Mouse (Mus musculus): Measurements from ENCODE around the gene Prlr.

The Prlr gene

GRCm38 (mm10) chr15:10177083-10177482 lies at the start of gene Prlr:
Prlr (plus strand) TSS chr15:10177238.
- DNase-seq (ENCODE audit: extremely low spot score, low spot score) = no peak

- no peak for DNase-seq (ENCODE audit: extremely low spot score, low spot score)
These were observed 43.3 kb upstream of the Prlr start for GRCm38 (mm10) chr15:10133781-10134180.

- DNase-seq (ENCODE audit: extremely low spot score, low spot score) = no peak
These were observed 42.1 kb upstream of the Prlr start for GRCm38 (mm10) chr15:10134889-10135288.

- DNase-seq (ENCODE audit: extremely low spot score, low spot score) = no peak
These were observed 32.5 kb upstream of the Prlr start for GRCm38 (mm10) chr15:10144520-10144919.

GRCm38 (mm10) chr15:10148196-10148595 lies 28.8 kb upstream of the Prlr start:
- no peak for DNase-seq (ENCODE audit: extremely low spot score, low spot score)

GRCm38 (mm10) chr15:10160663-10161062 lies 16.4 kb upstream of the Prlr start:
- no peak for DNase-seq (ENCODE audit: extremely low spot score, low spot score)

- DNase-seq (ENCODE audit: extremely low spot score, low spot score) = no peak
These were observed 2.0 kb upstream of the Prlr start for GRCm38 (mm10) chr15:10175078-10175477.

GRCm38 (mm10) chr15:10175656-10176055 lies 1.4 kb upstream of the Prlr start:
- DNase-seq (ENCODE audit: extremely low spot score, low spot score) = no peak

- peak; percentile 42 for DNase-seq (ENCODE audit: extremely low spot score, low spot score)
These were observed 587 bp downstream of the Prlr start for GRCm38 (mm10) chr15:10177519-10178130.

GRCm38 (mm10) chr15:10178131-10178566 lies 1.1 kb downstream of the Prlr start:
- DNase-seq (ENCODE audit: extremely low spot score, low spot score) = peak; percentile 19

GRCm38 (mm10) chr15:10180694-10181093 lies 3.7 kb downstream of the Prlr start:
- DNase-seq (ENCODE audit: extremely low spot score, low spot score) = no peak

GRCm38 (mm10) chr15:10192101-10192630 lies 15.1 kb downstream of the Prlr start:
- no peak for DNase-seq (ENCODE audit: extremely low spot score, low spot score)

GRCm38 (mm10) chr15:10200991-10201390 lies 24.0 kb downstream of the Prlr start:
- no peak for DNase-seq (ENCODE audit: extremely low spot score, low spot score)

- no peak for DNase-seq (ENCODE audit: extremely low spot score, low spot score)
These were observed 25.7 kb downstream of the Prlr start for GRCm38 (mm10) chr15:10202504-10203302.

- DNase-seq (ENCODE audit: extremely low spot score, low spot score) = no peak
These were observed 33.3 kb downstream of the Prlr start for GRCm38 (mm10) chr15:10210261-10210770.

GRCm38 (mm10) chr15:10211992-10212391 lies 35.0 kb downstream of the Prlr start:
- DNase-seq (ENCODE audit: extremely low spot score, low spot score) = no peak

- no peak for DNase-seq (ENCODE audit: extremely low spot score, low spot score)
These were observed 36.2 kb downstream of the Prlr start for GRCm38 (mm10) chr15:10213213-10213612.

GRCm38 (mm10) chr15:10213710-10214109 lies 36.7 kb downstream of the Prlr start:
- no peak for DNase-seq (ENCODE audit: extremely low spot score, low spot score)

GRCm38 (mm10) chr15:10215719-10216118 lies 38.7 kb downstream of the Prlr start:
- no peak for DNase-seq (ENCODE audit: extremely low spot score, low spot score)

- no peak for DNase-seq (ENCODE audit: extremely low spot score, low spot score)
These were observed 39.2 kb downstream of the Prlr start for GRCm38 (mm10) chr15:10216189-10216588.

GRCm38 (mm10) chr15:10223614-10224155 lies 46.6 kb downstream of the Prlr start:
- no peak for DNase-seq (ENCODE audit: extremely low spot score, low spot score)

GRCm38 (mm10) chr15:10225701-10226100 lies 48.7 kb downstream of the Prlr start:
- DNase-seq (ENCODE audit: extremely low spot score, low spot score) = no peak
